Mouse (Mus musculus) heart, postnatal 0 days (tissue): ENCODE measurements around the gene Zfp953.

Experiments used
- CTCF ChIP-seq: IDR thresholded peaks from 2 replicates; pipeline ENCODE4 v1.5.1; 2016; ENCODE audit warnings: antibody characterized with exemption, control low read depth, low read depth
- EP300 ChIP-seq: IDR thresholded peaks from 2 replicates; pipeline ENCODE4 v1.6.1; 2016; ENCODE audit warnings: antibody characterized with exemption, low read depth

- TF ChIP-seq EP300: no peak
- TF ChIP-seq CTCF: peak; percentile 52
Observed at GRCm38 (mm10) chr13:67332019-67332724, 28.2 kb downstream of the Zfp953 start, which contains the start of gene Zfp595.
